Mouse (Mus musculus) MEL (cell line): ENCODE measurements around the gene Cfap69. TPM values are rescaled to one million over a fixed set of nuclear protein-coding genes. Genes with fewer than 3 reads are reported as not detected.

Experiments
- DNase-seq: peaks from one replicate; pipeline ENCODE4 v3.0.0; 2011; ENCODE audit warnings: low read depth, low spot score
- H3K27ac ChIP-seq: 2 replicates; pipeline ENCODE4 v1.5.1; 2012; ENCODE audit warnings: low read depth, mild to moderate bottlenecking, control low read depth, low read length, moderate library complexity; ENCODE audit not compliant: control insufficient read depth
- H3K27me3 ChIP-seq, 2 experiments: fragments of 150-350 bp in 1 of 2; sonication (generic) in 1 of 2; 2 replicates each; pipeline ENCODE4 v1.6.1; 2012; ENCODE audit warnings: low read length in 2 of 2, mild to moderate bottlenecking in 2 of 2, improper control_type of control experiment in 1 of 2, moderate library complexity in 1 of 2; ENCODE audit not compliant: insufficient read depth in 2 of 2, control insufficient read depth in 1 of 2
- H3K36me3 ChIP-seq, 2 experiments: 2 replicates each; pipeline ENCODE4 v1.6.1; 2012 to 2014; ENCODE audit warnings: low read length in 2 of 2, improper control_type of control experiment in 1 of 2, inconsistent platforms in 1 of 2, mild to moderate bottlenecking in 1 of 2; ENCODE audit not compliant: insufficient read depth in 2 of 2, control insufficient read depth in 1 of 2
- H3K4me1 ChIP-seq, 2 experiments: fragments of 150-350 bp in 1 of 2; sonication (generic) in 1 of 2; 2 replicates each; pipeline ENCODE4 v1.6.1; 2012; ENCODE audit warnings: low read length in 2 of 2, improper control_type of control experiment in 1 of 2, mild to moderate bottlenecking in 1 of 2; ENCODE audit not compliant: insufficient read depth in 2 of 2, control insufficient read depth in 1 of 2
- H3K4me3 ChIP-seq, 2 experiments: fragments of 150-350 bp in 1 of 2; sonication (generic) in 1 of 2; 2 replicates each; pipeline ENCODE4 v1.5.1; 2012; ENCODE audit warnings: low read depth in 2 of 2, low read length in 2 of 2, mild to moderate bottlenecking in 2 of 2, moderate library complexity in 2 of 2, control low read depth in 1 of 2, improper control_type of control experiment in 1 of 2; ENCODE audit not compliant: control insufficient read depth in 1 of 2, insufficient read depth in 1 of 2
- H3K79me2 ChIP-seq: 2 replicates; pipeline ENCODE4 v1.6.1; 2012; ENCODE audit warnings: mild to moderate bottlenecking, low read length, moderate library complexity; ENCODE audit not compliant: control insufficient read depth, poor library complexity, insufficient read depth
- H3K9ac ChIP-seq: 2 replicates; pipeline ENCODE4 v1.6.1; 2012; ENCODE audit warnings: low read depth, mild to moderate bottlenecking, control low read depth, low read length, moderate library complexity; ENCODE audit not compliant: control insufficient read depth, poor library complexity, severe bottlenecking
- H3K9me3 ChIP-seq: fragments of 150-350 bp; sonication (generic); replicated peaks from 2 replicates; pipeline ENCODE4 v1.6.1; 2012; ENCODE audit warnings: mild to moderate bottlenecking, low read length, improper control_type of control experiment, moderate library complexity; ENCODE audit not compliant: insufficient read depth
- BHLHE40 ChIP-seq: IDR thresholded peaks from 2 replicates; pipeline ENCODE4 v1.6.1; 2012; ENCODE audit warnings: low read depth, mild to moderate bottlenecking, inconsistent platforms, low read length, improper control_type of control experiment, borderline replicate concordance
- CHD1 ChIP-seq: IDR thresholded peaks from 2 replicates; pipeline ENCODE4 v1.6.1; 2012; ENCODE audit warnings: low read depth, mild to moderate bottlenecking, inconsistent platforms, low read length, improper control_type of control experiment
- CTCF ChIP-seq, 3 experiments: IDR thresholded peaks in 2 of 3; conservative IDR thresholded peaks in 1 of 3; 2 replicates each; pipeline ENCODE4 v1.5.1; 2011 to 2012; ENCODE audit warnings: low read length in 3 of 3, low read depth in 2 of 3, mild to moderate bottlenecking in 2 of 3, improper control_type of control experiment in 1 of 3, inconsistent platforms in 1 of 3, mixed read lengths in 1 of 3, moderate library complexity in 1 of 3; ENCODE audit not compliant: control insufficient read depth in 1 of 3, insufficient read depth in 1 of 3, poor library complexity in 1 of 3, severe bottlenecking in 1 of 3
- E2F4 ChIP-seq: IDR thresholded peaks from 2 replicates; pipeline ENCODE4 v1.6.1; 2011; ENCODE audit warnings: low read depth, low read length, improper control_type of control experiment, borderline replicate concordance
- ELF1 ChIP-seq: IDR thresholded peaks from 2 replicates; pipeline ENCODE4 v1.6.1; 2014; ENCODE audit warnings: low read depth, mild to moderate bottlenecking, inconsistent platforms, low read length, improper control_type of control experiment, moderate library complexity
- EP300 ChIP-seq, 2 experiments: IDR thresholded peaks; 2 replicates each; pipeline ENCODE4 v1.6.1; 2011; ENCODE audit warnings: improper control_type of control experiment in 2 of 2, low read length in 2 of 2, low read depth in 1 of 2, mild to moderate bottlenecking in 1 of 2
- ETS1 ChIP-seq: IDR thresholded peaks from 2 replicates; pipeline ENCODE4 v1.6.1; 2012; ENCODE audit warnings: low read depth, mild to moderate bottlenecking, inconsistent platforms, low read length, improper control_type of control experiment, moderate library complexity
- KAT2A ChIP-seq: conservative IDR thresholded peaks from 2 replicates; pipeline ENCODE4 v1.6.1; 2012; ENCODE audit warnings: low read depth, low read length, improper control_type of control experiment, inconsistent platforms
- MEF2A ChIP-seq: IDR thresholded peaks from 2 replicates; pipeline ENCODE4 v1.6.1; 2014; ENCODE audit warnings: low read depth, mild to moderate bottlenecking, inconsistent platforms, low read length, improper control_type of control experiment; ENCODE audit not compliant: poor library complexity, insufficient replicate concordance, severe bottlenecking; ENCODE audit errors: extremely low read depth
- MYB ChIP-seq: IDR thresholded peaks from 2 replicates; pipeline ENCODE4 v1.6.1; 2011; ENCODE audit warnings: mild to moderate bottlenecking, low read depth, low read length, improper control_type of control experiment
- MYC ChIP-seq: IDR thresholded peaks from 2 replicates; pipeline ENCODE4 v1.6.1; 2011; ENCODE audit warnings: low read depth, mild to moderate bottlenecking, low read length, improper control_type of control experiment, moderate library complexity
- NELFE ChIP-seq: IDR thresholded peaks from 2 replicates; pipeline ENCODE4 v1.6.1; 2011; ENCODE audit warnings: low read depth, low read length, improper control_type of control experiment
- POLR2A ChIP-seq, 2 experiments: IDR thresholded peaks; 2 replicates each; pipeline ENCODE4 v1.6.1; 2011 to 2012; ENCODE audit warnings: low read length in 2 of 2, mild to moderate bottlenecking in 2 of 2, control low read depth in 1 of 2, improper control_type of control experiment in 1 of 2, low read depth in 1 of 2, moderate library complexity in 1 of 2; ENCODE audit not compliant: control insufficient read depth in 1 of 2, insufficient read depth in 1 of 2, poor library complexity in 1 of 2
- POLR2AphosphoS5 ChIP-seq: IDR thresholded peaks from 2 replicates; pipeline ENCODE4 v1.6.1; 2012; ENCODE audit warnings: low read depth, borderline replicate concordance, mild to moderate bottlenecking, inconsistent platforms, low read length, moderate library complexity, mixed read lengths
- RCOR1 ChIP-seq: IDR thresholded peaks from 2 replicates; pipeline ENCODE4 v1.6.1; 2012; ENCODE audit warnings: low read depth, mild to moderate bottlenecking, inconsistent platforms, low read length, improper control_type of control experiment
- SIN3A ChIP-seq: IDR thresholded peaks from 2 replicates; pipeline ENCODE4 v1.6.1; 2012; ENCODE audit warnings: low read length, improper control_type of control experiment, inconsistent platforms
- ZC3H11A ChIP-seq: IDR thresholded peaks from 2 replicates; pipeline ENCODE4 v1.6.1; 2012; ENCODE audit warnings: low read depth, mild to moderate bottlenecking, inconsistent platforms, low read length, improper control_type of control experiment
- ZKSCAN1 ChIP-seq: IDR thresholded peaks from 2 replicates; pipeline ENCODE4 v1.6.1; 2012; ENCODE audit warnings: low read depth, mild to moderate bottlenecking, inconsistent platforms, low read length, improper control_type of control experiment, moderate library complexity
- ZMIZ1 ChIP-seq: IDR thresholded peaks from 2 replicates; pipeline ENCODE4 v1.6.1; 2012; ENCODE audit warnings: low read depth, mild to moderate bottlenecking, inconsistent platforms, low read length, improper control_type of control experiment, moderate library complexity
- ZNF384 ChIP-seq: IDR thresholded peaks from 2 replicates; pipeline ENCODE4 v1.6.1; 2012; ENCODE audit warnings: low read depth, mild to moderate bottlenecking, inconsistent platforms, low read length, improper control_type of control experiment
- polyA plus RNA-seq, 2 experiments: library from polyadenylated mRNA; stranded (reverse) in 1 of 2; unstranded in 1 of 2; fragments of >175 nt in 1 of 2; fragments of >200 nt in 1 of 2; gene quantifications; 2 replicates each; pipeline versions ENCODE4 v1.2.1 to v1.2.4; 2012; ENCODE audit warnings: low replicate concordance in 2 of 2, low read depth in 1 of 2; ENCODE audit not compliant: insufficient read length in 2 of 2, insufficient read depth in 1 of 2, missing spikeins in 1 of 2
- total RNA-seq: library from RNA; depleted of rRNA; stranded (reverse); fragments of 300-350 nt; gene quantifications from 2 replicates; pipeline ENCODE4 v1.2.3, GENCODE M21; 2012

The Cfap69 gene
- total and polyA plus RNA-seq, 3 experiments = not detected

DNA sequence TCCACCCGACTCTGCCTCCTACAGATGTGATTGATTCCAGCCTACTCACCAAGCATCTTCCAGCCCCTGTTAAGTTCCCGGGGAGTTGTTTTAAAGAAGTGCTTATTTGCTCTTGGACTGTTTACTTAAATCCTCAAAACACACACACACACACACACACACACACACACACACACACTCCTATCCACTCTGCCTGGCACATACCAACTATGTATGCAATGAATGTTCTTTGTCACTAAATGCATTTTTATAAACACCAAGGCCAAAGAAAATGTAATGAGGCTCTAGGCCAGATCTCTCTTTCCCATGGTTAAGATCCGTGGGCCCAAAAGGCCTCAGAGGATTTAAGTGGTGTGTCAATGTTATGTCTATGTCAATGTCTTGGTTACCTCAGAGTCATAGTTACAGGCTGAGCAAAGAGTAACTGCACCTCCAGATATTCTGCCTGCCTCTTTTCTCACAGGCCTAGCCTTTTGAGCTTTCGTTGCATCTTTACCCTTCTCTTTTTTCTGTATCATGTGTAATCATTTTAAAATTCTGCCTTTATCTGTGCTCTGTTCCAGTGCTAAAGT is 28.2 kb upstream of the Cfap69 start:
- H3K27ac ChIP-seq = no peak overlapping the region
- H3K4me1 ChIP-seq = no peaks in the 10 kb centered on the region
- no peaks in the 10 kb centered on the region for H3K27me3 ChIP-seq
- no peak overlapping the region for H3K9ac ChIP-seq
- no peak for TF ChIP-seq CTCF (IDR thresholded peaks at IDR 0.05 in 2 of 3, conservative IDR thresholded peaks at IDR 0.05 in 1 of 3; ENCODE audit: control insufficient read depth in 1 of 3, insufficient read depth in 1 of 3, low read depth in 2 of 3, low read length in 3 of 3, poor library complexity in 1 of 3, severe bottlenecking in 1 of 3)
- no peak for TF ChIP-seq MEF2A
- TF ChIP-seq E2F4 = no peak
- TF ChIP-seq EP300 (IDR thresholded peaks at IDR 0.05; ENCODE audit: low read depth in 1 of 2, low read length in 2 of 2) = no peak
- TF ChIP-seq KAT2A = no peak
- no peak for TF ChIP-seq ZKSCAN1
- TF ChIP-seq SIN3A = no peak
- TF ChIP-seq MYC = no peak
- no peak for TF ChIP-seq ELF1
- TF ChIP-seq ZMIZ1 = no peak
- no peak overlapping the region for H3K4me3 ChIP-seq
- no peaks in the 10 kb centered on the region for H3K9me3 ChIP-seq
- H3K36me3 ChIP-seq = no peaks in the 10 kb centered on the region
- H3K79me2 ChIP-seq = no peaks in the 10 kb centered on the region
- no peak for DNase-seq

DNA sequence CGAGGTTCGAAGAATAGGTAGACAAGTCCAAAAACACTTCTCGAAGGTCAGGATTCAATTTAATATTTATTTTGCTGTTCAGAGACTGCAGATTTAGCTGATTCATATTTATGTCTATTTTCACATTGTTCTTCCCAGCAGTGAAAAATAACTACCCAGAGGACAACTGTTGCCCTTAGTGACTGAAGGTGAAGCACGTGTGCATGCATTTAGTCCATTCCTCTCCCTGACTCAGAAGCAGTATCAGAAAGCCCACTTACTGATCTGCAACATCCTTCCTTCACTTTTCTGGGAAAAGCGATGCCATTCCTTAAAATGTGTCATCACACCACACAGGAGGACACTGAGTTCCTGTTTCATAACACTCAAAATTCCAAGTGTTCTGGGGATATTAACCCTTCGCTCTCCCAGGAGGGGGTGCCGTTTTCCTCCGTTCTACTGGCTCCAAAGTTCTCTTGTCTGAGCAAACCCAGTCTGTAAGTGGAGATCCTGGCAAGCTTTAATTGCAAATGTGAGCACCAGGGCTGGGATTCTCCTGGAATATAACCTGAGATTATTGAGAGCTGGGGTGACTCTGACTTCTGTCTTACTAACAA is 25.0 kb upstream of the Cfap69 start:
- Histone ChIP-seq H3K36me3 (no peaks in the 10 kb centered on the region), H3K79me2 (no peaks in the 10 kb centered on the region), H3K27me3 (no peaks in the 10 kb centered on the region), H3K4me1 (no peaks in the 10 kb centered on the region), H3K27ac (no peak overlapping the region), H3K9ac (no peak overlapping the region), H3K4me3 (no peak overlapping the region), H3K9me3 (no peaks in the 10 kb centered on the region)
- no peak for DNase-seq
- TF ChIP-seq MYC (no peak), POLR2A (IDR thresholded peaks at IDR 0.05; ENCODE audit: control insufficient read depth in 1 of 2, insufficient read depth in 1 of 2, low read depth in 1 of 2, low read length in 2 of 2, poor library complexity in 1 of 2) (no peak), ZC3H11A (no peak), POLR2AphosphoS5 (no peak), BHLHE40 (no peak), RCOR1 (no peak), ZKSCAN1 (no peak), CHD1 (no peak), SIN3A (no peak), KAT2A (no peak), ZNF384 (no peak), ETS1 (no peak), NELFE (no peak), MYB (no peak)
